Mouse (Mus musculus) embryo, embryonic 10.5 days (tissue): ENCODE data around the gene Narfl.
A peak's percentile ranks its signal among the peaks of the same experiment; 100 is the strongest.
"Not testable (repeated sequence)": the region's sequence is repeated elsewhere in the genome, so short reads cannot be mapped to it uniquely, and the experiment has no call there.

ENCODE experiments used
- DNase-seq: peaks from one replicate; pipeline ENCODE4 v3.0.0-alpha.2; 2015; ENCODE audit warnings: low spot score

Narfl gene

DNA sequence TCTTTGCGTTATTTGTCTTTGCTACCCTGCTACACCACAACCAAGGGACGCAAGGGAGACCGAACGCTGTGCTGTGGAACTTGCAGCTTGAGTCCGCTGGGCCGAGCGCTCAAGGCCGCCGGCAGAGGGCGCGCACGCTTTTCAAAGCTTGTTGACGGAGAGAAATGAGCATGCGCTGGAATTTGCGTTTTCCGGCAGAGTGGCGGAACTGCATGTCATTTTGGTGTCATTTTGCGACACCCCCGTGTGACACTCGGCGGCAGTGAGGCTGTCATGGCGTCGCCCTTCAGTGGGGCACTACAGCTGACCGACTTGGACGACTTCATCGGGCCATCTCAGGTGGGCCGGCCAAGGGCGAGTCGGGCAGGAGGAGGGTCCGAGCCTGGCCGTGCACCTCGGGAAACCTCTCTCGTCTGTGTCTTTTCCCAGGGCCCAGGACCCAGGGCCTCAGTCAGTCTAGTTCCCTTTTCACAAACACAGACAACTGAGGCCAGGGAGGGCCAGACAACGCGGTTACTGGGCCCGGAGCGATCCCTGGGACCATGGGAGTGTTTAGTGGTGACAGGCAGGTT is at the start of gene Narfl:
Gene Narfl, plus strand, starts transcription at position 228 of the 572 bp plus-strand sequence.
- peak; percentile 99 for DNase-seq

DNA sequence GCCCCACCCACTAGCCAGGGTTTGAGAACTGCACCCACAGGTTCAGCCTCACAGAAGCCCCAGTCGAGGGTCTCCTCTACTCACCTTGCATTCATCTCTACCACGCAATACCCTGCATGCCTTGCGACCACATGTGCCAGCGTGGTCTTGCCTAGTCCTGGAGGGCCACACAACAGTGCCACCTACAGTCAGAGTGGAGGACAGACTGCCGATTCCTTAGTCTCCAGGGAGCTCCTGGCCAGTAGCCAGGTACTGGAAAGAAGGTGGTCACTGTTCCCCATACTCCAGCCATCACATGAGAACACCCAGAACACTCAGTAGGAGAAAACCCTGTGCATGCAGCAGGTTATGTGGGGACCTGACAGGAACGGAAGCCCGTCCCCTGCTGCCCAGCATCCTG is 49.7 kb upstream of the Narfl start:
- peak; percentile 34 for DNase-seq

DNA sequence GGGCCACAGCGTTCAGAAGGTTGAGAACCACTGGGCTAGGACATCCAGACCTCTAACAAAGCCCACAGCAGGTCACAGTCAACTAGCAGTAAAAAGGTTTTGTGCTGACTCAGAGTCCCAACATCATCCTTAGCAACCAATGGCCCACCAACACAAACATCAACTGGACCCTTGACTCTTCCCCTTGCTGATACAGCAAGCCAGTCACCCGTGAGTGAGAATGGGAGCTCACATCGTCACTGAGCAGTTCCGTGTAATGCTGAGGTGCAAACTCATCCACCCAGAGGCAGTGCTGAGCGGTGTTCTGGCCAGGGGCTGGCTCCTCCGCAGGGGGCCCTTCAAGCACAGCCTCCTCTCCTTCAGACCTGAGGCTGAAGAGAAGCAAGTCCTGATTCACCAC is 48.3 kb upstream of the Narfl start:
- DNase-seq = no peak

DNA sequence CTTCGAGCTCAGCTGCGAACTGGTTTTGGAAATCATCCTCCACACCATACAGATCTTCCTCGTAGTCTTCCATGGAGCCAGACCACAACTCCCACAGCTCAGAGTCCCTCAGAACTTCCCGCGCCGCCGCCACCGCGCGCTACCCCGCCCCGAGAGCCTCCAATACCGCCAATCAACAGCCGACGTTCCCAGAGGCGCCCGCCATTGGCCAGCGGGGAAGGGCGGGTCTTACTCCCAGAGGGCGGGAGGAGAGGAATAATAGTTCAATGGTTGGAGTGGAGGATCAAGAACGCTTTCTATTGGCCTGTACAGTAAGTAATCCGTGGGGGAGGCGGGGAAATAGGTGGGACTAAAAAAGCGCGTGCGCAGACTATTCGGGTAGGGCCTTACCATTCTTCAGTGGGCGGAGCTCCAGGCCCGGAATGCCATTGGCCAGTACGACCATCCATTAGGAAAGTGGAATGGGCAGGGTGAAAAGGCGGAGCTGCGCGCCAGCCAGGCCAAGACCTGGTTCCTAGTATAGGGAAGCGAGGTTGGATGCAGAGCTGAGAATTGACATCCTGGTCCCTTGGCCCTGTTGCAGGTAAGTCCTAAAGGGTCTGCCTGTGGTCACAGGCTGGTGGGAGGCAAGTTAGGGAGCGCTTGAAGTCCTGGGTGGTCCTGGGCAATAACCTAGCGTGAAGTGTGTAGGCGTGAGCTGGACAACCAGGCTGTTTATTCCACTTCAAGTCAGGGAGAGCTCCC is 46.1 kb upstream of the Narfl start, which contains the start of the genes Chtf18 and Rpusd1:
Gene Chtf18, minus strand, starts transcription at position 155 of the 744 bp plus-strand sequence.
Gene Rpusd1, plus strand, starts transcription at position 406 of the 744 bp plus-strand sequence.
- DNase-seq = peak; percentile 100

DNA sequence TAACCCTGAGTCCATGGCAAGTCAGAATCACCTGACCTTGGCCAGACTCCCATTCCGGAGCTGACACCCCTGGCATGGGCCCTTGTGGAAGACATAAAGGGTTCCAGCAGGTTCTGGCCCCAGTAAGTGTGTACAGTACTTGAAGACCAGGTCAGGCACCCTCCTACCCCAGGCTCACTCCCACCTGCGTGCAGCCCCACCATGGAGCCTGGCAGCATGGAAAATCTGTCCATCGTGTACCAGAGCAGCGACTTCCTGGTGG is 45.6 kb upstream of the Narfl start:
- DNase-seq = no peak

DNA sequence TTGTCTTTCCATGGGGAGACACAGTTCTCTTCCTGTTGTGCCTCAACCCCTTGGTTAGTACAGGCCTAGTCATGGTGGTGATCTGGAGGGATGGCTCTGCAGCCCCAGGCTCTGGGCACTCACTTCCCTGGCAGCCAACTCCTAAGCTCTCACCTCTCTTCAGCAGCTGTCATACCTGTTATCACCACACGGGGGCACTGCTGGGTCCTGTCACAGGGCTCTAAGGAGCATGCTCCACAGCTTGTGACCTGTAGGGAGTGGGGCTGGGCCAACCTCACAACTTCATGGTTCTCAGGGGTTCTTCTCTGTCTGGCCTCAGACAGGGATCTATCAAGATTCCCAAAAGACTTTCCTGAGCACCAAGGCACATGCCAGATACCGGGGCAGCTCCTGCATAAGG is 41.5 kb upstream of the Narfl start:
- peak; percentile 94 for DNase-seq

DNA sequence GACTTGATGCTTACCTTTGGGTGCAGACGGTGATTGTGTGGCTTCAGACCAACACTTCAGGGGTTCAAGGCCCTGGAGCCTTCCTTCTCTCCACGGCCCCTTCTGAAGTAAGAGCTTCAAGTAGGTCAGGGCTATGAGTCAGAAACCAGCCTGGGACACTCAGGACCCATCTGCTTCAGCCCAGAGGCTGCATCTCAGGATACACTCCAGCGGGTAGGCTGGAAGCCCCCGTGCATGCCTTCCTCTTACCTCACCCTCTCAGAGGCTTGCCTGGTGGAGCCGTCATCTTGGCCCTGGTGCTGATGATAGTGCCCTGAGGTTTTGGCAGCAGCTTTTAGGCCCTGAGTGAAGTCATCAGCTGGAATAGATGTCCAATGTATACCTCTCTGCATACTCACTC is 38.3 kb upstream of the Narfl start:
- DNase-seq = no peak

DNA sequence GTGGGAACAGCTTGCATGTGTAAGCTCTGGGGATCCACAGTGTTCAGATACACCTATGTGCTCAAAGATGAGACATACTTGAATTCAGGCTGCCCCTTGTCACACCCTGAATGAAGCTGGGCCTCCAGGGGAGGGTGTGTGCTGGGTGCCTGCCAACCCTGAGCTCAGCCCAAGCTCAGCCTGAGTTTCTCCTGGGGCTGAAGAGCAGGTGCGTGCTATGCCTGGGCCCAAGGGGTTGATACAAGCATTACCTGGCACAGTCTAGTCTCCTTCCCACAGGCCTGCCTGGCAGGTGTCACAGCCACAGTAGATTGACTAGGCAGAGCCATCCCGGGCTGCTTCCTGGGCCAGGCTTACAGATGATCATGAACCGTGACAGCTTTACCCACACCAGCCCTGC is 37.8 kb upstream of the Narfl start, which contains the start of gene Mslnl:
Gene Mslnl, plus strand, starts transcription at position 298 of the 400 bp plus-strand sequence.
- DNase-seq = no peak

DNA sequence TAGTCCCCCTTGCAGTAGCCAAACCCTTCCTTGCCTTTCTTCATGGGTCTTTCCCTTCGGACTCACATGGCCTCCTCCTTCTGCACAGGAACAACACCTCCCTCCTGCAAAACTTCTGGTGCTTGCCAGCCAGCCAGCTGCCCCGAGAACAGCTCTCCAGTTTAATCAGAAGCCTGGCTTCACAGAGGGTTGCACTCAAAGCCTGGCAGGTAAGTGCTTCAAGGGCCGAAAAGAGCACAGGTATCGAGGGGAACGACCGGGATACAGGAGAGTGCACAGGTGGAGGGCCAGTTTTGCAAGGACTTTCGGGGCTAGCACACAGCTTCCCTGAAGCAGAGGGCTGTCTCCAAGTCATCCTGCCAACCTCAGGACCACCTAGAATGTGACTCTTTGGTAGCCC is 34.7 kb upstream of the Narfl start:
- no peak for DNase-seq

DNA sequence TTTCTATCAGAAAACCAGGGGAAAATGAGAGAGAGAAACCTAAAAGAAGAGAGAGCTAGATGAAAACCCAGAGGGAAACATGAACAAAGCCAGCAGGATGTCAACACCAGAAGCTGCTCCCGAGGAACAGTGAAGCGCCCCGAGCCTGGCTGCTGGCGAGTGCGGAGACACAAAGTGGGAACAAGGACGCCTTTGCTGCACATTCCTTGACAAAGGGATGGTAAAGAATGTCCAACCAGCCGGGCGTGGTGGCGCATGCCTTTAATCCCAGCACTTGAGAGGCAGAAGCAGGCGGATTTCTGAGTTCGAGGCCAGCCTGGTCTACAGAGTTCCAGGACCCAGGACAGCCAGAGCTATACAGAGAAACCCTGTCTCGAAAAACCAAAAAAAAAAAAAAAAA is 32.1 kb upstream of the Narfl start:
- DNase-seq = not testable (repeated sequence)

DNA sequence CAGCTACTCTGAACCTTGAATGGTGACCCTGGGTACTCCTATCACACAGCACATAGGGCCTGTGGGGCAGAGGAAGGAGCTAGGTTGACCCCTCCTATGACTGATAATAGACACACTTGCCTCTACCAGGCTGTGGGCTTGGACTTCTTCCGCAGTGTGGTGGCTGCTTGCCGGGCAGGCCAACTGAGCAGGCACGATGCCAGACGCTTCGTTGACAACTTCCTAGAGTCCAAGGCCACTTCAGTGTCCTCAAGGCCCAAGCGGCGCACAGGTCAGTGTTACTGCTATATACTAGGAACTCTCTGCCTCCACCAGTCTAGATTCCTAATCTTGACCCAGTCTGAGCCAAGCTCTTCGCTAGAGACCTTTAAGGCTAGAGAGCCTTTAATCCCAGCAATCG is 29.7 kb upstream of the Narfl start:
- DNase-seq = no peak

DNA sequence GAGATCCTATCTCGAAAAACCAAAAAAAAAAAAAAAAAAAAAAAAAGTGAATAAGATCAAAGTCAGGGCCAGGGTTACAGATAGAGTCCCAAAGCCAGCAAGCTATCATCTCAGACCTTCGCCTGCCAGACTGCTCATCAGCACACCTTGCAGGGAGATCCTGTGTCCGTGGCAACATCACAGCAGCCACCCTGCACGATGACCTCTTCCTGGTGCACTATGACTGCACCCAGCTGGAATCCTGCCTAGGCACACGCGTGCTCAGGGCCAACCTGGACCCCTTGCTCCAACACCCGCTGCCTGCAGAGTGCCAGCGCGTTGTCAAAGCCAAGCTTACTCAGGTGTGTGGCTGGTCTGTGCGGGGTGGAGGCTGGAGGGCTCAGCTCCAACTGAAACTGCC is 29.3 kb upstream of the Narfl start:
- no peak for DNase-seq

DNA sequence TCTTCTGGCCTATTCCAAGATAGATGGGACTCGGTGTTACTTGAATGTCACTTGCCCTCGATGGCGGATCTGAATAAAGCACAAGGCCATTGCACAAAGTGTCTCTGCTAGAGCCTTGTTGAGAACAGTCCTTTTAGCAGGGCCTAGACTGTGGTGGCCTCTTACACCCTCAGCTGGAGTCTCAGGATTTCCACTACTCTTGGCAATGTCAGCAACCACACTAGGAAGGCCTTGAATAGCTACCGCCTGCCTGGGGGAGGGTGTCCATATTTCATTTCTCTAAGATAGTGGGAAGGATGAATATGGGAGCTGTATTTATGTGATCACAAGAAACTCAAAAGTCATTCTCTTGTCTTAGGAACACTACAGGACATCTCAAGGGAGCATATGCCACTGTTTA is 25.3 kb upstream of the Narfl start:
- DNase-seq = no peak

DNA sequence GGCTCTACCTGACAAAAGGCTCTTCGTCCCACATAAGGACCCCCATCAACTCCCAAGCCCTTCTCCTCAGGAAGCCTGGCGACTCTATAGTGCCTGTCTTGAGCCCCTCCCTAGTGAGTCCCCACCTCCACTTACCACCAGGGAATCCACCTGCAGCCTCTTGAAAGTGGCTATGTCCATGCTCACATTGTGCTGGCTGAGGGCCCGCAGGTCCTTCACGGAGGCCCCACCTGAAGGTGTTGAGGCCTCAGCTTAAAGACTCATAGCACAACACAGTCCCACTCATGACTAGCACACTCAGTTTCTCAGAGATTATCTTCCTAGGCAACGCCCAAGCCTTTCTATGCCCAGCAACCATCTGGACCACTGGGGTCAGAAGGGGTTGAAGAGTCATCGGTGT is 24.3 kb upstream of the Narfl start:
- DNase-seq = no peak

DNA sequence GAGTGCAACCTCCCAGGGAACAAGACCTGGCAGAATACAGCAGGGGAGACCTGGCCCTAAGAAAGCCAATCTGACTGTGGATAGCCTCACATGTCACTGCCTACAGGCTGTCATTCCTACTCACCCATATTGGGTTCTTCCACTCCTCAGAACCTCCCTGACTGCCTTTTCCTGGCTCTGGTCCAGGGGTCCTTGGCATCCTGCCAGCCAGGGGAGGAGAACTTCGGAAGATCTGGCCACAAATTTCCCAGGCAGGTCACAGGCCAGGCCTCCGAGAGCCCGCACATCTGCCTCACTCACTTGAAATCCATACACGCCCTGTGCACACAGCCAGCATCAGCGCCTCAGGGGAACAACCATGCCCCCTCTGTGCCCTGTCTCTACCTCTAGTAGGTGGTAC is 22.1 kb upstream of the Narfl start:
- no peak for DNase-seq

DNA sequence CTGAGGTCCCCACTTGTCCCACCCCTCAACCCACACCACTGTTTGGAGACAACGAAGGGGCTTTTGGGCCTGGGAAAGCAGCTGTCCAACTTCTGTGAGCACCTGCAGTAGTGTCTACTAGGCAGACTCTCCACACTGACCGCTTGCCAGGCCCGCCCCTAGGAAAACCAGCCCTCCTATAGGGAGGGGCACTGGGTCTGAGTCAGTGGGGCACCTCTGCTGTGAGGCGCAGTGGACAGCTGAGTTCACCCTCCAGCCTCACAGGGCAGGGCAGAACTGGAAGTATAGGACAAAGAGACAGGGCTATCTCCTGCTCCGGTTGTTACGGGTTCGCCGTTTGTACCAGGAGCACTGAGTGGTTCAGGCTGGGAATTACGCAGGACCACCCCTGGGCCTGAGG is 19.3 kb upstream of the Narfl start, which contains the start of gene Msln:
Gene Msln, minus strand, starts transcription at position 138 of the 400 bp plus-strand sequence.
- no peak for DNase-seq

DNA sequence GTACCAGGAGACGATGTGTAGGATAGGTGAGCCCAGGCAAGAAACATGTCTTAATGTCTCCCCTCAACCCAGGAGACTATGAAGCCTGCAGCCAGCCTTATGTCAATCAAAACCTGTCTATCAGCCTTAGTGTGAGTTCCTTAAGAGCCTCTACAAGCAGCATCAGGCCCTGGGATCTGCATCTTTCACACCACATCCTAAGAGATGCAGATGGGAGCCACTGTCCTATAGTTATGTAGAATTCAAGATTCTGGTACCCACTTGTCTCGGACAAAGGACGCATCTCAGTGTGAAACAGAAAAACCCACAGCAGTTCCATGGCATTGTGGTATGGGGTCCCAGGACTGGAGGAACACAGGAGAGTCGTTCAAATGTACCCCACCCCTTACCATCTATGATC is 18.5 kb upstream of the Narfl start:
- DNase-seq = no peak

DNA sequence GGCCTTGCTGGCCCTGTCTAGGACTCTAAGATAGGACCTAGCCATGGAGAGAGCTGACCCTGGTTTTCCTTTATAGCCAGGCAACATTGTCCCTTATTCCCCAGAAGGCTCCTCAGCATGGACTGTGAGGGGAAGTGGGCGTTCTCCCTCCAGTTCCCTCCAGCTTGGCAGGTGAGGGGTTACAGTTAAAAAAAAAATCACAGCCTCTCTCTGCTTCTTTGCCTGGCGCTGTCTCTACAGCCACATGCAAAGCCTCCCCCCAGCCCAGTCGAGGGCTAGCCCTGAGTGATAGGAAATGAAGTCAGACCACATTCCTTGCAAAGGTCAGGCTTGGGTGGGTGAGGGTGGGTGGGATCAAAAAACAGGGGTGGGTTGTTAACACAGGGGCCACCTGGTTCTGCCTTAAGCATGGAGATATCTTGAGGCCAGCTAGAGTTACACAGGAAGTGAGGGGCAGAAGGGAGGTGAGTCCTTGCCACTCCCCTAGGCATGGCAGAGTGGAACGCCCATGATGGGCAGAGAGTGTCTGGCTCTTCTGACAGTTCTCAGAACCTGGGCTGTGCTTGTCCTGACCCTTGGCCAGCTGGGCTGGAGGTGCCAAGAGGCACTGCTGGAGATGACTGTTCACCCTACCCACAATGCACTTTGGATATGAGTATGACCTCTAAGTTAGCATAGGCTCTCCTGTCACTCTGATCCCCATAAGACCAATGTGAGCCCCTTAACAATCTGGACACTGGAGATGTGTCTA is 17.8 kb upstream of the Narfl start:
- peak; percentile 16 for DNase-seq

DNA sequence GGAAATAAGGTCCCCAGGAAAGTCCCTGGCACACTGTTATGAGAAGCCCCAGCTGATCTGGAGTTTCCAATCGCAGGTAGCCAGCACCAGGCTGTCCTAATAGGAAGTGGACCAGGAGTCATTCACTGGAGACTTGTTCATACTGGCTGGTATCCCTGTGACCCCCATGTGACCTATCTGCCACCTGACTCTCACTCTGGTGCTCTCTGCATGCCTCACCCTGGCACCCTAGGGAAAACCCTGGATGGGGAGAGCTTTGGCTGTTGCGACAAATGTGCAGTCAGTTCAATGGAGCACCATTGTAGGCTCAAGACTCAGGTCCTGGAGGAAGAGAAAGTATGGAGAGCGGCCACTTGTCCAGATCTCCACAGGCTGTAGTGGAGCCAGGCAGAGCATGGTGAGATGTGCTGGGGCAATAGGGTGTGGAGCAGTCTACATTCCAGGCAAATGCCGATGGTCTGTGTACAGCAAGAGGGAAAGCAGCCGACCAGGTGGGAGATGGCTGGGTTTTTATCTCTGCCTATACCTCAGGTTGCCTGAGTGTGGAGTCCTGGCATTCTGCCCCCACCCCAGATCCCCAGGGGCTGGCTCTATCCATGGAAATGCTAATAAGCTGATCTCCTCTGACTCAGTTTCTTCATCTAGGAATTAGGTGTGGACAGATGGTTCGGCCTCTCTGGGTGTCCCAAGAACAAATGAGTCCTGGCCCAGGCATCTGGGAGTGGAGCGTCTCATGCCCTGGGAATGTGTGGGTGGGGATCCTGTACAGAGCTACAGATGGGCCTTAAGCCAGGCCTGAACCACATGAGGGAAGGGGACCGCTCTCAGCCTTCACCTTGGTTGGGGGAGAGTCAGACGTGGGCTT is 17.0 kb upstream of the Narfl start:
- DNase-seq = no peak

DNA sequence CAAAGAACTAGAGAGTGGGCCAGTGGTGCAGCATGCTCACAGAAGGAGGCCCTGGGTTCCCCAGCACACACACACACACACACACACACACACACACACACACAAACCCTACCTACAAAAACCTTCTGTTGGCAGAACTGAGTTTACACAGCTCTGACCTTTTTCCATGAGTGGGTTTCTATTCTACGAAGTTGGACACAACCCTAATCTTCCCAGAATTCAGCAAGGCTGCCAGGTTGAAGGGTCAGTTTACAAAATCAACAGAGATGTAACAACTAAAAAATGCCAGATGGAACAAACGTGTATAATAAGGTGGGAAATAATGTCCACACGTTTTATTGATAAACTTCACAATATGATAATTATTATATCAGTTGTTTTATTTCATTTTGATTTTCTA is 15.9 kb upstream of the Narfl start:
- no peak for DNase-seq

DNA sequence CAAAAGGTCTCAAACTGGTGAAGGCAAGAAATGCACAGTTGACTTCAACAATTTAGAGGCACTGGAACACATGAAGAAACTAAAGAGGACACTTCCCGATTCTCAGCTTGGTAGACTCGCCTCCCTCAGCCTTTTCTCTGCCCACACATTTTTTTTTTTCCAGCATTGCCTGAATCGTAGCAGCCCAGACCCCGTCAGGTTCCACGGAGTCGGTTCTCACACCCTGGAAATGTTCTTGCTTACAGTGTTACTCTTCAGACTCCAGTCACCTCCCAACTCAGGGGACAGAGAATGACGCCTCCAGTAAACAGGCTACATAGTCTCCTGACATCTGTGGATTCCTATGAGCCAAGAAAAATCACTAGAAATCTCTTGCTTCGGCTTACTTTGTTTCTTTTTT is 13.4 kb upstream of the Narfl start:
- DNase-seq = no peak

DNA sequence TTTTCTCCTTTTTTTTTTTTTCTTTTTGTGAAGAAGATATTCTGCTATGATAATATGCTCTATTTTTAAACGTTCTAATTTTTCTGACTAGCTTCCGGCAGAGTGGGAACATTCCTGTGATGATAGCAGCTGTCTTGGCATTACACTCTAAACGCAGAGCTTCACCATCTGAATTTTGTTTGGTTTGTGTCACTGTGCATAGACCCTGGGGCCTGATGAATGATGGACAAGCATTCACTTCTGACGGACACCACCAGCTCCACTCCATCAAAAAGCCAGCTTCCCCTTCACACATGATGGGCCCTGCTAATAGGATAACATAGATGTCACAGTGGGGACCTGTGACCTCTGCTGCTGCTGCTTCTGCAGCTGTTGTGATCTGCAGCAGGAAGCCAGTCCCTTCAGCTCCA is 12.0 kb upstream of the Narfl start:
- DNase-seq = peak; percentile 47
